Mouse (Mus musculus): Measurements from ENCODE around the gene Nfat5. TPM values are rescaled to one million over a fixed set of nuclear protein-coding genes. Genes with fewer than 3 reads are reported as not detected.

Nfat5 gene
- polyA plus RNA-seq, 1 experiment from 2014 or later, result 11.2 TPM

GRCm38 (mm10) chr8:107397665-107398064, 104.4 kb downstream of the Nfat5 start:
- Histone ChIP-seq H3K4me2 (ENCODE audit: low read length) (no peak overlapping the region), H3K4me1 (ENCODE audit: control insufficient read depth, insufficient read depth, low read length) (peaks cover under 1% of the 10 kb centered on the region; the same call in 1 of the 2 replicates), H3K9ac (replicated peaks; ENCODE audit: low read length) (no peak overlapping the region), H3K9me3 (ENCODE audit: control insufficient read depth, low read length) (no peaks in the 10 kb centered on the region), H3K27ac (replicated peaks; ENCODE audit: low read depth, low read length) (no peak overlapping the region), H3K27me3 (ENCODE audit: control insufficient read depth, insufficient read depth, low read length) (no peaks in the 10 kb centered on the region), H3K4me3 (replicated peaks; ENCODE audit: low read depth, low read length) (no peak overlapping the region), H3K36me3 (ENCODE audit: control insufficient read depth, insufficient read depth, low read length) (no peaks in the 10 kb centered on the region)
- DNase-seq, result no peak
- 64% methylated on average over 12 of the region's 12 CpGs for WGBS
- ATAC-seq (ENCODE audit: low FRiP score, low TSS enrichment), result no peak

DNA sequence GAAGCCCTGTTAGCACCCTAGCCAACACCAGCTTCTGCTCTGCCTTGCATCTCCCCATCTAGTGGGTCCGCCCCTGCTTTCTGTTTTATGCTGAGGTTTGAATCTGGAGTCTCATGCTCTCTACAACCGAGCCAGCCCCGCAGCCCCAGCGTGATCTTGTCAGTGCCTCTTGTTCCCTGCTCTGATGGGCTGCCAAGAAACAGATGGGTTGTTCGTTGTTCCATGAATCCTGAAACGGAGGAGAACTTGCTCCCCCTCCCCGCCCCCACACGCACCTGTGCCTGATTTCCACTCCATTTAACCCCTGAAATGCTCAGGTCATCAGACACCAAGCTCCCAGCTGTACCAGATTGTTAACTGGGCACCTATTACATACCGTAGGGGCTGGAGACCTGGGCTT, 106.2 kb downstream of the Nfat5 start:
- Histone ChIP-seq H3K36me3 (ENCODE audit: control insufficient read depth, insufficient read depth, low read length) (no peaks in the 10 kb centered on the region), H3K27ac (replicated peaks; ENCODE audit: low read depth, low read length) (no peak overlapping the region), H3K4me2 (ENCODE audit: low read length) (no peak overlapping the region), H3K27me3 (ENCODE audit: control insufficient read depth, insufficient read depth, low read length) (no peaks in the 10 kb centered on the region), H3K9me3 (ENCODE audit: control insufficient read depth, low read length) (no peaks in the 10 kb centered on the region), H3K9ac (replicated peaks; ENCODE audit: low read length) (no peak overlapping the region), H3K4me3 (replicated peaks; ENCODE audit: low read depth, low read length) (no peak overlapping the region), H3K4me1 (ENCODE audit: control insufficient read depth, insufficient read depth, low read length) (peaks cover 8% of the 10 kb centered on the region; the same call in 1 of the 2 replicates)
- 46% methylated on average over 9 of the region's 9 CpGs for WGBS
- no peak for ATAC-seq (ENCODE audit: low FRiP score, low TSS enrichment)
- DNase-seq, result peak; percentile 21

- Histone ChIP-seq H3K9me3 (ENCODE audit: control insufficient read depth, low read length) (no peaks in the 10 kb centered on the region), H3K4me3 (replicated peaks; ENCODE audit: low read depth, low read length) (no peak overlapping the region), H3K27me3 (ENCODE audit: control insufficient read depth, insufficient read depth, low read length) (no peaks in the 10 kb centered on the region), H3K4me1 (ENCODE audit: control insufficient read depth, insufficient read depth, low read length) (peaks cover 8% of the 10 kb centered on the region; the same call in 1 of the 2 replicates), H3K36me3 (ENCODE audit: control insufficient read depth, insufficient read depth, low read length) (0 out of 2 replicates have a peak, but pooled peaks cover 2% of the 10 kb centered on the region), H3K4me2 (ENCODE audit: low read length) (no peak overlapping the region), H3K27ac (replicated peaks; ENCODE audit: low read depth, low read length) (no peak overlapping the region), H3K9ac (replicated peaks; ENCODE audit: low read length) (no peak overlapping the region)
- DNase-seq (no peak), ATAC-seq (ENCODE audit: low FRiP score, low TSS enrichment) (no peak)
- WGBS, result 87% methylated on average over 5 of the region's 5 CpGs
Measured at GRCm38 (mm10) chr8:107401866-107402265, 108.6 kb downstream of the Nfat5 start.

- peak; percentile 86 for DNase-seq
- H3K4me2 ChIP-seq (ENCODE audit: low read length), result peak within 1 kb of the TSS; percentile 56
- peak within 1 kb of the TSS; percentile 26 for H3K4me3 ChIP-seq (replicated peaks; ENCODE audit: low read depth, low read length)
- peak; percentile 86 for ATAC-seq (ENCODE audit: low FRiP score, low TSS enrichment)
- H3K4me1 ChIP-seq (ENCODE audit: control insufficient read depth, insufficient read depth, low read length), result peaks cover 8% of the 10 kb centered on the region; the same call in 1 of the 2 replicates
- H3K36me3 ChIP-seq (ENCODE audit: control insufficient read depth, insufficient read depth, low read length), result peaks cover 10% of the 10 kb centered on the region; the same call in 1 of the 2 replicates
- 0 out of 2 replicates have a peak within 1 kb of the TSS, but pooled peaks have one; percentile 6 for H3K27ac ChIP-seq (replicated peaks; ENCODE audit: low read depth, low read length)
- WGBS, result 12% methylated on average over 22 of the region's 22 CpGs
- no peak within 1 kb of the TSS; the same call in 1 of the 2 replicates for H3K9ac ChIP-seq (replicated peaks; ENCODE audit: low read length)
- H3K9me3 ChIP-seq (ENCODE audit: control insufficient read depth, low read length), result no peaks in the 10 kb centered on the region
- no peaks in the 10 kb centered on the region for H3K27me3 ChIP-seq (ENCODE audit: control insufficient read depth, insufficient read depth, low read length)
Measured at GRCm38 (mm10) chr8:107403038-107403781, 109.9 kb downstream of the Nfat5 start, which contains the start of gene Nqo1. Nqo1 (minus strand) TSS chr8:107403206.

GRCm38 (mm10) chr8:107404057-107404456, 110.8 kb downstream of the Nfat5 start:
- H3K4me3 ChIP-seq (replicated peaks; ENCODE audit: low read depth, low read length), result no peak overlapping the region
- 84% methylated on average over 4 of the region's 4 CpGs for WGBS
- peaks cover 15% of the 10 kb centered on the region for H3K36me3 ChIP-seq (ENCODE audit: control insufficient read depth, insufficient read depth, low read length)
- H3K9me3 ChIP-seq (ENCODE audit: control insufficient read depth, low read length), result no peaks in the 10 kb centered on the region
- peaks cover 8% of the 10 kb centered on the region; the same call in 1 of the 2 replicates for H3K4me1 ChIP-seq (ENCODE audit: control insufficient read depth, insufficient read depth, low read length)
- DNase-seq, result no peak
- no peak overlapping the region for H3K27ac ChIP-seq (replicated peaks; ENCODE audit: low read depth, low read length)
- H3K4me2 ChIP-seq (ENCODE audit: low read length), result no peak overlapping the region
- no peaks in the 10 kb centered on the region for H3K27me3 ChIP-seq (ENCODE audit: control insufficient read depth, insufficient read depth, low read length)
- no peak overlapping the region for H3K9ac ChIP-seq (replicated peaks; ENCODE audit: low read length)
- no peak for ATAC-seq (ENCODE audit: low FRiP score, low TSS enrichment)

DNA sequence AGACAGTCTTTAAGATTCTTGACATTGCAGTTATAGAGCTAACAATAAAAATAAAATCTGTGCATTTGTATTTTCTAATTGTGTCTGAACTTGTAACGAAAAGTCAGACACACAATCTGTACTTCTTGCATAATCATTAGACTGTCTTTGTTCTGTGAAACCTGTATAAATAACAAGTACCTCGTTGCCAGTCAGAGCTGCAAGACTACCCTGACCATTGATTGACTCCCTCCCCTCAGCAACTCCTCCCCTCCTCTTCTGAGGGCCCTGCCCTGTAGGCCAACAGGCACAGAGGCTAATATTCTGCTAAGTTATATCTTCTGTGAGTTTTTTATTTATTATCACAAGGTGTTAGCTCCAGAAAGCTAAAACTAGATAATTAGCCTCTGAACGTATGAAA, 112.7 kb downstream of the Nfat5 start:
- no peak overlapping the region for H3K4me2 ChIP-seq (ENCODE audit: low read length)

GRCm38 (mm10) chr8:107411391-107411790, 118.1 kb downstream of the Nfat5 start:
- Histone ChIP-seq H3K4me2 (ENCODE audit: low read length) (no peak overlapping the region), H3K4me1 (ENCODE audit: control insufficient read depth, insufficient read depth, low read length) (no peaks in the 10 kb centered on the region), H3K27me3 (ENCODE audit: control insufficient read depth, insufficient read depth, low read length) (no peaks in the 10 kb centered on the region), H3K9ac (replicated peaks; ENCODE audit: low read length) (no peak overlapping the region), H3K27ac (replicated peaks; ENCODE audit: low read depth, low read length) (no peak overlapping the region), H3K4me3 (replicated peaks; ENCODE audit: low read depth, low read length) (no peak overlapping the region), H3K36me3 (ENCODE audit: control insufficient read depth, insufficient read depth, low read length) (peaks cover 87% of the 10 kb centered on the region), H3K9me3 (ENCODE audit: control insufficient read depth, low read length) (no peaks in the 10 kb centered on the region)
- DNase-seq, result peak; percentile 74
- 71% methylated on average over 4 of the region's 4 CpGs for WGBS
- no peak for ATAC-seq (ENCODE audit: low FRiP score, low TSS enrichment)

More for the DNA sequence above, 112.7 kb downstream of the Nfat5 start:
- H3K4me3 ChIP-seq (replicated peaks; ENCODE audit: low read depth, low read length), result no peak overlapping the region
- peaks cover 8% of the 10 kb centered on the region; the same call in 1 of the 2 replicates for H3K4me1 ChIP-seq (ENCODE audit: control insufficient read depth, insufficient read depth, low read length)
- H3K36me3 ChIP-seq (ENCODE audit: control insufficient read depth, insufficient read depth, low read length), result peaks cover 32% of the 10 kb centered on the region
- 71% methylated on average over 3 of the region's 3 CpGs for WGBS
- no peak for DNase-seq
- no peaks in the 10 kb centered on the region for H3K9me3 ChIP-seq (ENCODE audit: control insufficient read depth, low read length)
- H3K9ac ChIP-seq (replicated peaks; ENCODE audit: low read length), result no peak overlapping the region
- ATAC-seq (ENCODE audit: low FRiP score, low TSS enrichment), result no peak
- H3K27me3 ChIP-seq (ENCODE audit: control insufficient read depth, insufficient read depth, low read length), result no peaks in the 10 kb centered on the region
- H3K27ac ChIP-seq (replicated peaks; ENCODE audit: low read depth, low read length), result no peak overlapping the region

DNA sequence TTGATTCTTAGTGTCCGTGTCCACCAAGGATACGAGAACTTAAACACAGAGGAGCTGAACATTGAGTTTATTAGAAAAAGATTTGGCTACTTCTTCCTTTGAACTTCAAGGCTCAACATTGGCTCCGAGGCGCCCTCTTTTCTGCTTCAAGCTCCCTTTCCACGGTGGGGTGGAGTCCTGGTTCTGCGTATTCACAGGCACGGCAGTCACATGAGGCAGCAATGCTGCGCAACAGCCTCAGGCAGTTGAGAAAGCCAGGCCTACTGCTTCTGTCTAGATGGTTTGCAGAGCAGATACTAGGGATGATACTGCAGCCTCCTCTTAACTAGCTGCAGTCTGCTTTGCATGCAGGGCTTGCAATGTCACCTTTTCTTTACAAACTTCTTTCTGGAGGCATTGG, 119.3 kb downstream of the Nfat5 start:
- Histone ChIP-seq H3K9me3 (ENCODE audit: control insufficient read depth, low read length) (no peaks in the 10 kb centered on the region), H3K4me2 (ENCODE audit: low read length) (no peak overlapping the region), H3K4me1 (ENCODE audit: control insufficient read depth, insufficient read depth, low read length) (no peaks in the 10 kb centered on the region), H3K4me3 (replicated peaks; ENCODE audit: low read depth, low read length) (no peak overlapping the region), H3K27me3 (ENCODE audit: control insufficient read depth, insufficient read depth, low read length) (no peaks in the 10 kb centered on the region), H3K9ac (replicated peaks; ENCODE audit: low read length) (no peak overlapping the region), H3K27ac (replicated peaks; ENCODE audit: low read depth, low read length) (no peak overlapping the region), H3K36me3 (ENCODE audit: control insufficient read depth, insufficient read depth, low read length) (peaks cover 91% of the 10 kb centered on the region)
- 89% methylated on average over 8 of the region's 8 CpGs for WGBS
- DNase-seq, result no peak
- ATAC-seq (ENCODE audit: low FRiP score, low TSS enrichment), result no peak

- H3K27me3 ChIP-seq (ENCODE audit: control insufficient read depth, insufficient read depth, low read length), result no peaks in the 10 kb centered on the region
- no peak overlapping the region for H3K9ac ChIP-seq (replicated peaks; ENCODE audit: low read length)
- no peak overlapping the region for H3K27ac ChIP-seq (replicated peaks; ENCODE audit: low read depth, low read length)
- H3K4me3 ChIP-seq (replicated peaks; ENCODE audit: low read depth, low read length), result no peak overlapping the region
- DNase-seq, result no peak
- no peak overlapping the region for H3K4me2 ChIP-seq (ENCODE audit: low read length)
- H3K4me1 ChIP-seq (ENCODE audit: control insufficient read depth, insufficient read depth, low read length), result no peaks in the 10 kb centered on the region
- WGBS, result 91% methylated on average over 10 of the region's 10 CpGs
- ATAC-seq (ENCODE audit: low FRiP score, low TSS enrichment), result no peak
- H3K36me3 ChIP-seq (ENCODE audit: control insufficient read depth, insufficient read depth, low read length), result peaks cover 98% of the 10 kb centered on the region
- no peaks in the 10 kb centered on the region for H3K9me3 ChIP-seq (ENCODE audit: control insufficient read depth, low read length)
Measured at GRCm38 (mm10) chr8:107413881-107414280, 120.6 kb downstream of the Nfat5 start.
